Mouse (Mus musculus) testis, adult 2 months (tissue): ENCODE results near the gene Galnt14.

Experiments used
- CTCF ChIP-seq: fragments of 200-500 bp; IDR thresholded peaks from 2 replicates; pipeline ENCODE4 v1.5.1; 2012; ENCODE audit warnings: low read depth, mild to moderate bottlenecking, inconsistent platforms, low read length, moderate library complexity; ENCODE audit not compliant: control insufficient read depth, insufficient read depth, insufficient replicate concordance
- POLR2A ChIP-seq: fragments of 200-500 bp; IDR thresholded peaks from 2 replicates; pipeline ENCODE4 v1.6.1; 2012; ENCODE audit warnings: low read depth, mild to moderate bottlenecking, inconsistent platforms, low read length, moderate library complexity; ENCODE audit not compliant: control insufficient read depth

DNA sequence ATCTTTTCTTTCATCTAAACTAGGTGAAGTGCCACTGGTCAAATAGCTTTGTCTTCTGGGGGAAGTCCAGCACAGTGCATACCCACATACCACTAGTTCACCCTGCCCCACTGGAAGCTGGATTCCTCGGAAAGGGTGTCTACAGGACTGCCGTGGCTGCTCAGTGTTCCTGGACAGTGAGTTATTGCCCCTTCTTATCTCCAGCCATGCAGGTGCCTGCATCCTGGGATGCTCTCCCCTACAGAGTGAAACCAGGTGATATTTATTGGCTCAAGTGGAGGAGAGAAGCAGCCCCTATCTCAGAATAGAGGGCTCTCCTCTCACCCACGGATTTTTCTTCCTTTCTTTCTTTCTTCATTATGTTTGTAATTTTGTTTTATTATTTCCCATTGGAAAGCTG is 222.9 kb downstream of the Galnt14 start:
- TF ChIP-seq POLR2A (no peak), CTCF (no peak)
